Mouse (Mus musculus) olfactory bulb, adult 2 months (tissue): Measurements from ENCODE around the gene D430042O09Rik.

ENCODE experiments used
- CTCF ChIP-seq: fragments of 200-500 bp; IDR thresholded peaks from 2 replicates; pipeline ENCODE4 v1.5.1; 2012; ENCODE audit warnings: low read depth, mild to moderate bottlenecking, low read length, moderate library complexity; ENCODE audit not compliant: insufficient read depth
- POLR2A ChIP-seq: fragments of 200-500 bp; IDR thresholded peaks from 2 replicates; pipeline ENCODE4 v1.6.1; 2012; ENCODE audit warnings: mild to moderate bottlenecking, low read depth, low read length, moderate library complexity; ENCODE audit not compliant: insufficient read depth

DNA sequence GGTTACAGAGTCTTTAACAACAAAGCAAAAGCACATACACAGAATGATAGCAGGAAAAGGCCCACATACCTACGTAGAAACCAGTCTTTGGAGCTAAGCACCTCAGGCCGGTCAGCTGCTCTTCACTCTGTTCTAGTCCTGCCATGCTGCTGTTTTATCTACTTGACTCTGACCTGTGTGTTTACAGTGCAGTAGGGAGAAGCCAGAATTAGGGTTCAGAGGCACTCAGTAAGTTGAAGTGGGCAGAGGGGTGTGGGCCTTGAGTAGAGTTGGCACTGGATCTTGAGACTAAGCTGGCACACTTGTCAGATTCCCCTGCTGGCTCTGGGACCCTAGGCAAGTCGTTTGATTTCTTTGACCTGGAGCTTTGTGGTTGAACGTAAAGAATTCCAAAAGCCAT lies 13.3 kb downstream of the D430042O09Rik start:
- no peak for TF ChIP-seq POLR2A
- TF ChIP-seq CTCF = no peak
